Mouse (Mus musculus): ENCODE measurements at regions not wholly inside any gene's neighbourhood (a gene's known extent, or its start where the extent isn't known, plus 50 kb on each side); places are given as distances from the start of the nearest gene placed in this dataset.

- TF ChIP-seq CTCF (IDR thresholded peaks at IDR 0.05; ENCODE audit: low read depth, low read length) (no peak), GATA1 (IDR thresholded peaks at IDR 0.05; ENCODE audit: borderline replicate concordance, low read length) (no peak), POLR2AphosphoS5 (IDR thresholded peaks at IDR 0.05; ENCODE audit: insufficient replicate concordance, low read depth, low read length) (no peak), GATA2 (IDR thresholded peaks at IDR 0.05; ENCODE audit: borderline replicate concordance, low read depth, low read length) (no peak), TAL1 (conservative IDR thresholded peaks at IDR 0.05; ENCODE audit: low read depth, low read length) (no peak)
Measured at GRCm38 (mm10) chr12:26784426-26784825, 315.4 kb downstream of the Cmpk2 start.
